In genomic region chr3:127789500-127790191, GRCm38 (mm10) we compare ENCODE assay signal across 8 mouse cellular contexts. TPM values are rescaled to one million over a fixed set of nuclear protein-coding genes. Genes with fewer than 3 reads are reported as not detected.
DNase-seq lines count a peak whose midpoint lies in the region; ATAC-seq and TF ChIP-seq lines count a peak whose summit lies in the region.

TSS of gene Tifa (plus strand) at chr3:127789805.

- H3K9ac ChIP-seq in intestine, postnatal 0 days (ENCODE audit: low read depth, low read length) = peak within 1 kb of the TSS; percentile 79
- peak within 1 kb of the TSS; percentile 70 for H3K9ac ChIP-seq in limb, embryonic 13.5 days
- H3K9ac ChIP-seq in midbrain, embryonic 13.5 days (replicated peaks) = peak within 1 kb of the TSS; percentile 68

- H3K4me1 ChIP-seq in intestine, postnatal 0 days (replicated peaks; ENCODE audit: control insufficient read depth, insufficient read depth, low read length) = 0 out of 2 replicates have a peak, but pooled peaks cover 2% of the 10 kb centered on the region
- H3K4me1 ChIP-seq in limb, embryonic 13.5 days = peaks cover 16% of the 10 kb centered on the region
- peaks cover 21% of the 10 kb centered on the region for H3K4me1 ChIP-seq in midbrain, embryonic 13.5 days (replicated peaks)

- peak within 1 kb of the TSS; percentile 76 for H3K4me3 ChIP-seq in intestine, postnatal 0 days (ENCODE audit: low read depth, low read length)
- H3K4me3 ChIP-seq in limb, embryonic 13.5 days = peak within 1 kb of the TSS; percentile 64
- peak within 1 kb of the TSS; percentile 57 for H3K4me3 ChIP-seq in midbrain, embryonic 13.5 days (replicated peaks)

- peak; percentile 35; the same call in 1 of the 2 replicates for TF ChIP-seq CTCF in intestine, postnatal 0 days (IDR thresholded peaks at IDR 0.05; ENCODE audit: low read depth)

- no peaks in the 10 kb centered on the region for H3K9me3 ChIP-seq in intestine, postnatal 0 days (ENCODE audit: control insufficient read depth)
- H3K9me3 ChIP-seq in limb, embryonic 13.5 days = no peaks in the 10 kb centered on the region
- H3K9me3 ChIP-seq in midbrain, embryonic 13.5 days = no peaks in the 10 kb centered on the region

- H3K27me3 ChIP-seq in intestine, postnatal 0 days (replicated peaks; ENCODE audit: control insufficient read depth, insufficient read depth, low read length) = no peaks in the 10 kb centered on the region
- H3K27me3 ChIP-seq in limb, embryonic 13.5 days = peaks cover 34% of the 10 kb centered on the region
- H3K27me3 ChIP-seq in midbrain, embryonic 13.5 days = peaks cover 64% of the 10 kb centered on the region

- WGBS in intestine, postnatal 0 days = under 1% methylated on average over 44 of the region's 44 CpGs
- under 1% methylated on average over 44 of the region's 44 CpGs for WGBS in limb, embryonic 13.5 days
- 1% methylated on average over 32 of the region's 44 CpGs for WGBS in midbrain, embryonic 13.5 days

- DNase-seq in left cerebral cortex, adult 18-20 months (ENCODE audit: low spot score in 2 of 2) = peak; percentile 17 to 37
- no peak for DNase-seq in left cerebral cortex, adult 11 months (ENCODE audit: low spot score)
- peak; percentile 26 for DNase-seq in embryo, embryonic 11.5 days (ENCODE audit: low read depth, low spot score)
- peak; percentile 99 for DNase-seq in heart, adult 11 months
- DNase-seq in spleen, adult 12 weeks (ENCODE audit: low spot score) = peak; percentile 62

- H3K36me3 ChIP-seq in intestine, postnatal 0 days (ENCODE audit: control insufficient read depth, insufficient read depth) = peaks cover under 1% of the 10 kb centered on the region; the same call in 1 of the 2 replicates
- no peaks in the 10 kb centered on the region for H3K36me3 ChIP-seq in limb, embryonic 13.5 days
- H3K36me3 ChIP-seq in midbrain, embryonic 13.5 days = no peaks in the 10 kb centered on the region

- H3K27ac ChIP-seq in intestine, postnatal 0 days (ENCODE audit: low read depth, low read length) = peak within 1 kb of the TSS; percentile 95
- H3K27ac ChIP-seq in limb, embryonic 13.5 days = no peak within 1 kb of the TSS
- no peak within 1 kb of the TSS for H3K27ac ChIP-seq in midbrain, embryonic 13.5 days

- H3K4me2 ChIP-seq in intestine, postnatal 0 days (replicated peaks; ENCODE audit: low read depth) = peak within 1 kb of the TSS; percentile 94
- peak within 1 kb of the TSS; percentile 98 for H3K4me2 ChIP-seq in limb, embryonic 13.5 days (replicated peaks)
- H3K4me2 ChIP-seq in midbrain, embryonic 13.5 days (replicated peaks) = peak within 1 kb of the TSS; percentile 97

- ATAC-seq in intestine, postnatal 0 days = peak; percentile 58
- peak; percentile 51 for ATAC-seq in limb, embryonic 13.5 days (ENCODE audit: low FRiP score, low read depth)
- peak; percentile 63 for ATAC-seq in midbrain, embryonic 13.5 days

RNA-seq across cellular contexts. Expression of gene Tifa, which starts in this region (rescaled TPM):
- total RNA-seq in left cerebral cortex, adult 18-20 months (2021) = 1 to 10 TPM; 7.6 to 8.6 TPM
- 63.0 and 71.8 TPM in 2 replicates for polyA plus RNA-seq in intestine, postnatal 0 days (2015; fragmentation: Nextera tagmentation; extraction: Ambion mirVana)
- 3.4 TPM in 2 replicates for polyA plus RNA-seq in limb, embryonic 13.5 days (2015; fragmentation: Nextera tagmentation; extraction: Ambion mirVana)
- polyA plus RNA-seq in midbrain, embryonic 13.5 days (2015; fragmentation: Nextera tagmentation; extraction: Ambion mirVana) = 3.2 and 3.7 TPM in 2 replicates

Comparison
In these comparisons a context has a peak if more than half of its experiments do, and no peak if none do; other contexts are left out.
1. RNA of gene Tifa (polyA plus RNA-seq): 63.0 to 71.8 TPM in intestine, postnatal 0 days; 3.2 to 3.7 TPM in midbrain, embryonic 13.5 days and 3.4 TPM in limb, embryonic 13.5 days; every median in the first group is over 10 times any median in the second.
2. Peak in every context shown above with its lines, with median percentiles within 50 percentile points of each other: ATAC-seq, H3K4me2 ChIP-seq, H3K4me3 ChIP-seq and H3K9ac ChIP-seq.